ENCODE assay signal across 9 mouse cellular contexts in genomic region chr6:73517818-73518396, GRCm38 (mm10). TPM values are rescaled to one million over a fixed set of nuclear protein-coding genes. Genes with fewer than 3 reads are reported as not detected.
DNase-seq lines count a peak whose midpoint lies in the region; ATAC-seq and TF ChIP-seq lines count a peak whose summit lies in the region.
"Had no signal": no experiment of that assay in that cellular context is flagged by ENCODE, and none has a peak within 500 bp of the region (broad histone marks: within the 10 kb centered on the region; RNA-seq: fewer than 3 reads in every experiment).

No protein-coding gene starts in this region.

- DNase-seq in thymus, adult 2 months: peak; percentile 2
- DNase-seq in thymus, adult 18-20 months: no peak
- DNase-seq in cerebellum, adult 9-11 months: peak; percentile 67
- DNase-seq in frontal cortex, postnatal 14 days (ENCODE audit: low spot score in 2 of 2): peak; percentile 18 to 75
- DNase-seq in kidney, postnatal 36 days: peak; percentile 40 to 86
- DNase-seq in liver, postnatal 0 days: peak; percentile 58
- DNase-seq in retina, adult 2 months (ENCODE audit: low read depth, low spot score): peak; percentile 28

- H3K27me3 ChIP-seq in thymus, adult 2 months (ENCODE audit: control insufficient read depth, insufficient read depth, low read length): no peaks in the 10 kb centered on the region
- no peaks in the 10 kb centered on the region for H3K27me3 ChIP-seq in liver, postnatal 0 days (ENCODE audit: insufficient read depth, low read length)
- H3K27me3 ChIP-seq: megakaryocyte, embryonic 14.5 days had no signal

- no peaks in the 10 kb centered on the region for H3K36me3 ChIP-seq in thymus, adult 2 months (ENCODE audit: control insufficient read depth, insufficient read depth, low read length)
- H3K36me3 ChIP-seq in liver, postnatal 0 days (replicated peaks; ENCODE audit: insufficient read depth, low read length): no peaks in the 10 kb centered on the region

- no peaks in the 10 kb centered on the region for H3K4me1 ChIP-seq in thymus, adult 2 months (replicated peaks; ENCODE audit: control insufficient read depth, insufficient read depth, low read length)
- H3K4me1 ChIP-seq in liver, postnatal 0 days (ENCODE audit: insufficient read depth): no peaks in the 10 kb centered on the region
- H3K4me1 ChIP-seq: megakaryocyte, embryonic 14.5 days had no signal

- no peak for ATAC-seq in liver, postnatal 0 days
- ATAC-seq in erythroblast, adult 5-6 weeks (replicated peaks; ENCODE audit: low FRiP score, poor library complexity, severe bottlenecking): no peak

- H3K27ac ChIP-seq in thymus, adult 2 months (ENCODE audit: control insufficient read depth, insufficient read depth, low read length): no peak overlapping the region
- H3K27ac ChIP-seq in liver, postnatal 0 days (ENCODE audit: low read depth): no peak overlapping the region

- no peak for TF ChIP-seq EP300 in liver, postnatal 0 days (IDR thresholded peaks at IDR 0.05; ENCODE audit: low read depth)

- H3K4me2 ChIP-seq in liver, postnatal 0 days (ENCODE audit: low read depth, low read length): no peak overlapping the region

- no peak for TF ChIP-seq POLR2A in thymus, adult 2 months (IDR thresholded peaks at IDR 0.05; ENCODE audit: control insufficient read depth, extremely low read depth, insufficient read depth, low read length, poor library complexity)

- no peak for TF ChIP-seq CTCF in thymus, adult 2 months (IDR thresholded peaks at IDR 0.05; ENCODE audit: borderline replicate concordance, control insufficient read depth, extremely low read depth, insufficient read depth, low read length, poor library complexity)
- TF ChIP-seq CTCF in liver, postnatal 0 days (IDR thresholded peaks at IDR 0.05; ENCODE audit: low read depth): peak; percentile 76

- H3K9ac ChIP-seq in liver, postnatal 0 days (replicated peaks): no peak overlapping the region

- H3K4me3 ChIP-seq in thymus, adult 2 months (ENCODE audit: control insufficient read depth, insufficient read depth, low read length): no peak overlapping the region
- no peak overlapping the region for H3K4me3 ChIP-seq in liver, postnatal 0 days (ENCODE audit: low read depth, low read length)
- H3K4me3 ChIP-seq: megakaryocyte, embryonic 14.5 days had no signal

- WGBS in thymus, adult 2 months: 33% methylated on average over 14 of the region's 14 CpGs
- WGBS in liver, postnatal 0 days (ENCODE audit: insufficient replicate concordance): 24% methylated on average over 14 of the region's 14 CpGs

- no peaks in the 10 kb centered on the region for H3K9me3 ChIP-seq in liver, postnatal 0 days (ENCODE audit: low read length)
- H3K9me3 ChIP-seq: megakaryocyte, embryonic 14.5 days had no signal

RNA-seq across cellular contexts. Expression of gene 4931417E11Rik, which starts 48.4 kb away (rescaled TPM):
- polyA plus RNA-seq in thymus, adult 2 months (2012; rRNA removed): not detected in 2 replicates
- polyA plus RNA-seq in liver, postnatal 0 days (2015; fragmentation: Nextera tagmentation; extraction: Ambion mirVana): not detected in 2 replicates
- total RNA-seq in erythroblast, adult 5-6 weeks (2015; ENCODE audit: low replicate concordance): not detected in 2 replicates
- total RNA-seq in erythroblast, adult 5-6 weeks (2017; ENCODE audit: low replicate concordance): not detected in 2 replicates

Comparison
In these comparisons a context has a peak if more than half of its experiments do, and no peak if none do; other contexts are left out.
1. DNase-seq: peak in thymus, adult 2 months (single experiment), cerebellum, adult 9-11 months (single experiment), frontal cortex, postnatal 14 days (2 of 2), kidney, postnatal 36 days (2 of 2), liver, postnatal 0 days (single experiment) and retina, adult 2 months (single experiment); none in thymus, adult 18-20 months (0 of 2).